Mouse (Mus musculus): Measurements from ENCODE around the gene Gm26897.

Gene Gm26897

GRCm38 (mm10) chr5:111772127-111772526 is 38.4 kb downstream of the Gm26897 start:
- TF ChIP-seq GATA4 (IDR thresholded peaks at IDR 0.05; ENCODE audit: insufficient replicate concordance, low read length) = no peak

- no peak for TF ChIP-seq GATA4 (IDR thresholded peaks at IDR 0.05; ENCODE audit: insufficient replicate concordance, low read length)
Measured at GRCm38 (mm10) chr5:111772591-111773406, 39.1 kb downstream of the Gm26897 start.

GRCm38 (mm10) chr5:111773407-111773733 is 39.6 kb downstream of the Gm26897 start:
- no peak for TF ChIP-seq GATA4 (IDR thresholded peaks at IDR 0.05; ENCODE audit: insufficient replicate concordance, low read length)

DNA sequence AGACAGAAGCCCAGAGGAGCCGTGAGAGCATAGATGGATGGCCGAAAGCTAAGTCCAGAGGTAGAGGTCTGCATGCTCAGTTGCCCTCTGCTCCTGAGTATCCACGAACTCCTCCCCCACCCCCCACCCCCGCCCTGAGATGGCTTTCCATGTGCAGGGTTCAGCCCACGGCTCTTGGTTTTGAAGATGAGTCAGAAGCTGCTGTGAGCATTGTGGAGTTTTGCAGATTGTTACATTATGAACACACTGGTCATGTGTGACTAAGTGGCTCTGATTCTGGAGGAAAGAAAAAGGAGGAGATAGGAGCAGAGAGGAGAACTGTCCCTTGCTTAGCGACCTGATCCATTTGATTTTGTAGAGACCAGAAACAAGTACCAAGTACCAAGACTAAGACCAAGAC is 42.5 kb downstream of the Gm26897 start:
- TF ChIP-seq GATA4 (IDR thresholded peaks at IDR 0.05; ENCODE audit: insufficient replicate concordance, low read length) = no peak

GRCm38 (mm10) chr5:111778093-111778492 is 44.4 kb downstream of the Gm26897 start:
- no peak for TF ChIP-seq GATA4 (IDR thresholded peaks at IDR 0.05; ENCODE audit: insufficient replicate concordance, low read length)

DNA sequence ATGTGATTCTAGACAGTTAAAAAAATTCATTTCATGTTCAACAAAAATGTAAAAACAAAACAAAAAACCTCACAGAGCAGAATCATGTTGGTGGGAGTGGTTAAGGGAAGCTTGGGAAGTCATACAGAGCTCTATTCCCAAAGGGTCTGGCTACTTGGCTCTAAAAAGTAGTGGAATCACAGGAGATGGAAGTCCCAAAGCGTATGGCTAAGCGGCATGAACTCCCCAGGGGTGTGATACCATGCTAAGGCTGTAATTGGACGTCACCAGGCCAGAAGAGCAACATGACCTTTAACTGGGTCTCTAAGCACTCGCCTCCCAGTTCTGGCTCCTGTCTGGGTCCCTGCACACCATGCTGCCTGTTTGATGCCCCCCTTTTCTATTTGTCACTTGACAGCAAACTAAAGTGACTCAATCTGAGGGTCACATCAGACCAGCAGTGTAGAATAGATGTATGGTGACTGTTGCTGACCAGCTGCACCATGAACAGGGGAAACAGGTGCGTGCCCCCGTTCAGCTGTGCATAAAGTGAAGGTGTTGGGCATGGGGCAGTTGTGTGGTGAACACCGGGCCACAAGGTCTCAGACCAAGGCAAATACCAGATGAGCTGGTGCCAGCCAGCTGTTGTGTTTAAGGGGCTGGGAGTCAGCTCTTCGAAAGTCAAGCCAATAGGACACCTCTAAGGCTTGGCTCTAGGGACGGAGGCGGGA is 46.2 kb downstream of the Gm26897 start:
- no peak for TF ChIP-seq GATA4 (IDR thresholded peaks at IDR 0.05; ENCODE audit: insufficient replicate concordance, low read length)
